Mouse (Mus musculus): ENCODE measurements around the gene Lancl2.

The Lancl2 gene

GRCm38 (mm10) chr6:57702376-57702742, at the start of gene Lancl2:
Gene Lancl2 (plus strand): TSS chr6:57702540.
- DNase-seq (ENCODE audit: low read depth, low spot score), result no peak

- DNase-seq (ENCODE audit: low read depth, low spot score), result no peak
These were observed 41.0 kb upstream of the Lancl2 start for GRCm38 (mm10) chr6:57661295-57661694.

- no peak for DNase-seq (ENCODE audit: low read depth, low spot score)
These were observed 18.2 kb upstream of the Lancl2 start for GRCm38 (mm10) chr6:57684156-57684555.

- DNase-seq (ENCODE audit: low read depth, low spot score), result peak; percentile 84
These were observed 10.7 kb upstream of the Lancl2 start, which contains the start of gene Pyurf for GRCm38 (mm10) chr6:57691467-57692261. Gene Pyurf (minus strand): TSS chr6:57692078.

- DNase-seq (ENCODE audit: low read depth, low spot score), result no peak
These were observed 9.2 kb upstream of the Lancl2 start for GRCm38 (mm10) chr6:57693116-57693515.

GRCm38 (mm10) chr6:57701686-57702085, 654 bp upstream of the Lancl2 start:
- DNase-seq (ENCODE audit: low read depth, low spot score), result no peak

- DNase-seq (ENCODE audit: low read depth, low spot score), result peak; percentile 95
These were observed 581 bp downstream of the Lancl2 start for GRCm38 (mm10) chr6:57702743-57703499.

GRCm38 (mm10) chr6:57703703-57704102, 1.4 kb downstream of the Lancl2 start:
- DNase-seq (ENCODE audit: low read depth, low spot score), result no peak

- no peak for DNase-seq (ENCODE audit: low read depth, low spot score)
These were observed 4.4 kb downstream of the Lancl2 start for GRCm38 (mm10) chr6:57706721-57707120.

- no peak for DNase-seq (ENCODE audit: low read depth, low spot score)
These were observed 9.4 kb downstream of the Lancl2 start for GRCm38 (mm10) chr6:57711726-57712125.

- DNase-seq (ENCODE audit: low read depth, low spot score), result no peak
These were observed 19.0 kb downstream of the Lancl2 start for GRCm38 (mm10) chr6:57721347-57721746.

GRCm38 (mm10) chr6:57742749-57743148, 40.4 kb downstream of the Lancl2 start:
- no peak for DNase-seq (ENCODE audit: low read depth, low spot score)

GRCm38 (mm10) chr6:57743333-57743732, 41.0 kb downstream of the Lancl2 start:
- no peak for DNase-seq (ENCODE audit: low read depth, low spot score)

GRCm38 (mm10) chr6:57744123-57744522, 41.8 kb downstream of the Lancl2 start:
- DNase-seq (ENCODE audit: low read depth, low spot score), result no peak

GRCm38 (mm10) chr6:57744974-57745747, 42.8 kb downstream of the Lancl2 start:
- DNase-seq (ENCODE audit: low read depth, low spot score), result no peak

- no peak for DNase-seq (ENCODE audit: low read depth, low spot score)
These were observed 43.4 kb downstream of the Lancl2 start for GRCm38 (mm10) chr6:57745748-57746129.

- no peak for DNase-seq (ENCODE audit: low read depth, low spot score)
These were observed 51.8 kb downstream of the Lancl2 start for GRCm38 (mm10) chr6:57753962-57754759.

GRCm38 (mm10) chr6:57763054-57763453, 60.7 kb downstream of the Lancl2 start:
- DNase-seq (ENCODE audit: low read depth, low spot score), result no peak

GRCm38 (mm10) chr6:57765095-57765878, 62.9 kb downstream of the Lancl2 start:
- no peak for DNase-seq (ENCODE audit: low read depth, low spot score)

- no peak for DNase-seq (ENCODE audit: low read depth, low spot score)
These were observed 63.9 kb downstream of the Lancl2 start for GRCm38 (mm10) chr6:57766287-57766686.

Data from mesoderm, embryonic 11.5 days (tissue).